Mouse (Mus musculus): Measurements from ENCODE around the gene Fgd3.

GRCm38 (mm10) chr13:49249634-49250033 lies 70.5 kb downstream of the Fgd3 start:
- TF ChIP-seq CTCF (IDR thresholded peaks at IDR 0.05; ENCODE audit: borderline replicate concordance, insufficient read depth, low read length) = no peak
- no peak for TF ChIP-seq POLR2A (IDR thresholded peaks at IDR 0.05; ENCODE audit: low read depth, low read length)
